Mouse (Mus musculus): Measurements from ENCODE around the gene Ank3.

The Ank3 gene

GRCm38 (mm10) chr10:69756956-69757672 is 358.5 kb downstream of the Ank3 start:
- DNase-seq (ENCODE audit: extremely low spot score, low spot score), result no peak

GRCm38 (mm10) chr10:69762977-69763376 is 364.4 kb downstream of the Ank3 start:
- no peak for DNase-seq (ENCODE audit: extremely low spot score, low spot score)

- no peak for DNase-seq (ENCODE audit: extremely low spot score, low spot score)
Measured at GRCm38 (mm10) chr10:69764402-69764801, 365.8 kb downstream of the Ank3 start.

GRCm38 (mm10) chr10:69777065-69777645 is 378.6 kb downstream of the Ank3 start:
- no peak for DNase-seq (ENCODE audit: extremely low spot score, low spot score)

GRCm38 (mm10) chr10:69777736-69778135 is 379.2 kb downstream of the Ank3 start:
- no peak for DNase-seq (ENCODE audit: extremely low spot score, low spot score)

GRCm38 (mm10) chr10:69779246-69779645 is 380.7 kb downstream of the Ank3 start:
- DNase-seq (ENCODE audit: extremely low spot score, low spot score), result no peak

- DNase-seq (ENCODE audit: extremely low spot score, low spot score), result peak; percentile 44
Measured at GRCm38 (mm10) chr10:69781491-69781890, 382.9 kb downstream of the Ank3 start.

GRCm38 (mm10) chr10:69785235-69785634 is 386.7 kb downstream of the Ank3 start:
- DNase-seq (ENCODE audit: extremely low spot score, low spot score), result peak; percentile 18

- DNase-seq (ENCODE audit: extremely low spot score, low spot score), result no peak
Measured at GRCm38 (mm10) chr10:69785692-69786091, 387.1 kb downstream of the Ank3 start.

GRCm38 (mm10) chr10:69786220-69786993 is 387.8 kb downstream of the Ank3 start:
- no peak for DNase-seq (ENCODE audit: extremely low spot score, low spot score)

- DNase-seq (ENCODE audit: extremely low spot score, low spot score), result peak; percentile 27
Measured at GRCm38 (mm10) chr10:69787379-69787778, 388.8 kb downstream of the Ank3 start.

GRCm38 (mm10) chr10:69790606-69791005 is 392.0 kb downstream of the Ank3 start:
- no peak for DNase-seq (ENCODE audit: extremely low spot score, low spot score)

GRCm38 (mm10) chr10:69791951-69792350 is 393.4 kb downstream of the Ank3 start:
- DNase-seq (ENCODE audit: extremely low spot score, low spot score), result no peak

- DNase-seq (ENCODE audit: extremely low spot score, low spot score), result no peak
Measured at GRCm38 (mm10) chr10:69792400-69792799, 393.8 kb downstream of the Ank3 start.

- peak; percentile 30 for DNase-seq (ENCODE audit: extremely low spot score, low spot score)
Measured at GRCm38 (mm10) chr10:69793079-69793478, 394.5 kb downstream of the Ank3 start.

GRCm38 (mm10) chr10:69795656-69796055 is 397.1 kb downstream of the Ank3 start:
- no peak for DNase-seq (ENCODE audit: extremely low spot score, low spot score)

- no peak for DNase-seq (ENCODE audit: extremely low spot score, low spot score)
Measured at GRCm38 (mm10) chr10:69796421-69796886, 397.9 kb downstream of the Ank3 start.

GRCm38 (mm10) chr10:69803135-69803756 is 404.7 kb downstream of the Ank3 start:
- peak; percentile 43 for DNase-seq (ENCODE audit: extremely low spot score, low spot score)

GRCm38 (mm10) chr10:69804613-69805012 is 406.0 kb downstream of the Ank3 start:
- DNase-seq (ENCODE audit: extremely low spot score, low spot score), result no peak

GRCm38 (mm10) chr10:69810785-69811184 is 412.2 kb downstream of the Ank3 start:
- DNase-seq (ENCODE audit: extremely low spot score, low spot score), result no peak

- DNase-seq (ENCODE audit: extremely low spot score, low spot score), result no peak
Measured at GRCm38 (mm10) chr10:69813823-69814522, 415.4 kb downstream of the Ank3 start.

Data from neural tube, embryonic 10.5 days (tissue).